Mouse (Mus musculus) embryonic facial prominence, embryonic 11.5 days (tissue): ENCODE results near the gene Tet3. TPM values are rescaled to one million over a fixed set of nuclear protein-coding genes. Genes with fewer than 3 reads are reported as not detected.

Source experiments
- ATAC-seq: fragments of 200-750 bp; cut with Nextera tagmentation; replicated peaks from 2 replicates; pipeline ENCODE4 v1.8.0; 2017; ENCODE audit warnings: low read depth; ENCODE audit not compliant: insufficient number of reproducible peaks, low FRiP score, low TSS enrichment
- DNase-seq: peaks from one replicate; pipeline ENCODE4 v3.0.0-alpha.2; 2015; ENCODE audit warnings: low spot score
- H3K27ac ChIP-seq: fragments of 300-500 bp; sonication (generic); replicated peaks from 2 replicates; pipeline ENCODE4 v1.5.1; 2014; ENCODE audit warnings: mild to moderate bottlenecking, low read depth, low read length, control low read depth
- H3K27me3 ChIP-seq: fragments of 300-500 bp; sonication (generic); 2 replicates; pipeline ENCODE4 v1.6.1; 2014; ENCODE audit warnings: mild to moderate bottlenecking, low read length, moderate library complexity, mixed read lengths; ENCODE audit not compliant: control insufficient read depth, insufficient read depth
- H3K36me3 ChIP-seq: fragments of 300-500 bp; sonication (generic); replicated peaks from 2 replicates; pipeline ENCODE4 v1.6.1; 2014; ENCODE audit warnings: low read depth, mild to moderate bottlenecking, low read length, moderate library complexity, mixed read lengths; ENCODE audit not compliant: control insufficient read depth, insufficient read depth
- H3K4me1 ChIP-seq: fragments of 300-500 bp; sonication (generic); 2 replicates; pipeline ENCODE4 v1.6.1; 2014; ENCODE audit warnings: low read length, mixed read lengths; ENCODE audit not compliant: control insufficient read depth, insufficient read depth
- H3K4me2 ChIP-seq: fragments of 300-500 bp; sonication (generic); 2 replicates; pipeline ENCODE4 v1.6.1; 2014; ENCODE audit warnings: low read depth, mild to moderate bottlenecking, control low read depth, low read length, moderate library complexity
- H3K4me3 ChIP-seq: fragments of 300-500 bp; sonication (generic); 2 replicates; pipeline ENCODE4 v1.5.1; 2014; ENCODE audit warnings: low read depth, low read length, control low read depth
- H3K9ac ChIP-seq: fragments of 300-500 bp; sonication (generic); replicated peaks from 2 replicates; pipeline ENCODE4 v1.6.1; 2014; ENCODE audit warnings: mild to moderate bottlenecking, control low read depth, low read length
- H3K9me3 ChIP-seq: fragments of 300-500 bp; sonication (generic); replicated peaks from 2 replicates; pipeline ENCODE4 v1.6.1; 2016; ENCODE audit warnings: mild to moderate bottlenecking, low read length, inconsistent platforms, mixed read lengths; ENCODE audit not compliant: control insufficient read depth
- WGBS: fragments of 180-500 bp; shearing (Covaris S2); extraction: QIAGEN DNeasy Blood & Tissue Kit; methylation state at CpG from one replicate; pipeline ENCODE4 v1.1.7; 2014; 5-methylcytosine and 5-hydroxymethylcytosine counted together
- microRNA-seq: library from miRNA; unstranded; fragments of <30 nt; microRNA quantifications from one replicate; pipeline ENCODE4, GENCODE M21; 2016; ENCODE audit warnings: borderline number of aligned reads
- polyA plus RNA-seq: library from polyadenylated mRNA; unstranded; fragments of >200 nt; fragmentation: Nextera tagmentation; extraction: Ambion mirVana; gene quantifications from 2 replicates; pipeline ENCODE4 v1.2.1, GENCODE M21; 2014

Tet3 gene
- polyA plus RNA-seq, 1 experiment from 2014 or later, result 24.3 TPM

DNA sequence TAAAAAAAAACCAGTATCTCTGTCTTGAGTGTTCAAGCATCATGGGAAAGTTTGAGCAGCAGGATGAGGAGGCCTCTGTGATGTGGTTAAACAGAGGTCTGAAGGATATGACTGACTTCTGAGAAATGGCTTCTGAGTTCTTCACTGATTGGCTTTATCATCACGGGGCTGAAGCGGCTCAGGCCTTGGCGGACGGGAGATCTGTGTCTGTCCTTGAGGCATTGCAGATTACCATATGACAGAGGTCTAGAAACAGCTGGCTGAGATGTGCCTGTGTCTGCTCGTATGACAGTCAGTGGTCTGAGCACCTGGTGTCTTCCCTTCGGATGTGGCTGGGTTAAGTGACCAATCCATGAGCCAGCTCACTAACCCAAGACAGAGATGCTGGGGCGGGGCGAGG lies 146.4 kb downstream of the Tet3 start:
- Histone ChIP-seq H3K4me3 (no peak overlapping the region), H3K27me3 (no peaks in the 10 kb centered on the region), H3K9me3 (no peaks in the 10 kb centered on the region), H3K36me3 (peaks cover 6% of the 10 kb centered on the region), H3K9ac (no peak overlapping the region), H3K4me2 (no peak overlapping the region), H3K4me1 (no peaks in the 10 kb centered on the region), H3K27ac (no peak overlapping the region)
- no peak for ATAC-seq
- WGBS, result 90% methylated on average over 8 of the region's 8 CpGs
- DNase-seq, result no peak

Small RNA genes within 50 kb of the gene (microRNA-seq; reads per million reads assigned to microRNA genes)
- not detected for gene Mir6374

Other genes with a start within 250 kb of the Tet3 start
- gene Slc4a5, start 239.3 kb downstream of the Tet3 start, polyA plus RNA-seq, result 1.0 and 1.1 TPM in 2 replicates
- 58.7 and 59.7 TPM in 2 replicates for gene Mthfd2, start 133.2 kb downstream of the Tet3 start, polyA plus RNA-seq
- 80.0 and 85.7 TPM in 2 replicates for gene Mob1a, start 133.1 kb downstream of the Tet3 start, polyA plus RNA-seq
- 142 and 144 TPM in 2 replicates for gene Bola3, start 109.9 kb downstream of the Tet3 start, polyA plus RNA-seq
- 56.1 and 66.2 TPM in 2 replicates for gene Dguok, start 47.9 kb upstream of the Tet3 start, polyA plus RNA-seq
- gene Actg2, start 77.2 kb upstream of the Tet3 start, polyA plus RNA-seq, result 2.4 and 3.9 TPM in 2 replicates
- 20.9 and 24.5 TPM in 2 replicates for gene Stambp, start 113.6 kb upstream of the Tet3 start, polyA plus RNA-seq
- gene Clec4f, start 197.1 kb upstream of the Tet3 start, polyA plus RNA-seq, result not detected in 2 replicates
- not detected in 2 replicates for gene Cd207, start 218.8 kb upstream of the Tet3 start, polyA plus RNA-seq